Mouse (Mus musculus) mesoderm, embryonic 11.5 days (tissue): ENCODE results near the gene Ccdc33.
A peak's percentile ranks its signal among the peaks of the same experiment; 100 is the strongest.

Experiments
- DNase-seq: peaks from one replicate; pipeline ENCODE4 v3.0.0-alpha.2; 2012; ENCODE audit warnings: low read depth, low spot score

Gene Ccdc33

DNA sequence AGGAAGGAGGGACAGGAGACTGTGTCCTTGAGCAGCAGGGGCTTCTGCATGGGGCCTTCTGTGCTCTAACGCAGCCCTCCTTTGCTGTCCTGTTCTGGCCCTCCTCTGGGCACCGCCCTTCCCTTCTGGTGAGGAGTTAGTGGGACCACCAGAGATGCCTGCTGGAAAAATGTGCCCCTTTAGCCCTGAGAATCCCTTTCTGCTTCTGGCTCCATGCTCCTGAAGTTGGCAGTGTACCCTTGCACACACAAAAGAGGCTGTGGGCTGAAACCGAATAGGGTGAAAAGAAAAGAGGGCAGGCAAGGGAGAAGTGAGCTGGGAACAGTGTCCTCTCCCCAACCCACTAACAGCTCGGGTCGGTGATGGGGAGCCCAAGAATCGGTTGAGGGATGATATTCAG lies 69.4 kb downstream of the Ccdc33 start:
- DNase-seq, result no peak

DNA sequence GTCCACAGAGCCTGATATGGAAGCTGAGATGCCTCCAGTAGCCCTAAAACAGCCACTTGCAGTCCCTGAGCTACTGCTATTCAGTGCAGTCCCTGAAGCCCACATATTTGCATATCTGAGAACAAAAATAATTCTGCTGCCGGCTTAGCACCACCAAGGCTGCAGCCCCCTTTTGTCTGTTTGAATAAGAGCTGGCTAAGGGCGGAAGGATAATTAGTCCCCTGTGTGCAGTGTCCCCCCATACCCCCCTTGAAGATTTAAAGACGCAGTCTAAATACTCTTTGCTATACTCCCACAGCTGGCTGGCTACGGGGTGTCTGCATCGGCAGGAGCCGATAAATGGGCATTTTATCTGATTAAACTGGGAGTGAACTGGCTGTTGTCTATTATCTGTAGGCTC lies 70.0 kb downstream of the Ccdc33 start:
- no peak for DNase-seq

DNA sequence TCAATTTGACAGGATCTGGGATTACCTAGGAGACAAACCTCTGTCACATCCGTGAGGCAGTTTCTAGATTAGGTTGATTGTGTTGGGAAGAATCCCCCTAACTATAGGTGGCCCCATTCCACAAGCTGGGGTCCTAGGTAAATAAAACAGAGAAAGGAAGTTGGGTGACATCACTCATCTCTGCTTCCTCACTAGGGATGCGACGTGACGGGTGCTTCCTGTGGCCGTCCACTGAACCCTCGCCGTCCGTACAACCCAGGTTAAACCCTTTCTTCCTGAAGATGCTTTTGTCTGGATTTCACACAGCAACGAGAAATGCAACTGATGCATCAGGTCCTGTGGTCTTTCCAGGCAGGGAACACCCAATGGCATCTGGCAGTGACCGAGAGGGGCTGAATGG lies 71.6 kb downstream of the Ccdc33 start:
- DNase-seq, result no peak

DNA sequence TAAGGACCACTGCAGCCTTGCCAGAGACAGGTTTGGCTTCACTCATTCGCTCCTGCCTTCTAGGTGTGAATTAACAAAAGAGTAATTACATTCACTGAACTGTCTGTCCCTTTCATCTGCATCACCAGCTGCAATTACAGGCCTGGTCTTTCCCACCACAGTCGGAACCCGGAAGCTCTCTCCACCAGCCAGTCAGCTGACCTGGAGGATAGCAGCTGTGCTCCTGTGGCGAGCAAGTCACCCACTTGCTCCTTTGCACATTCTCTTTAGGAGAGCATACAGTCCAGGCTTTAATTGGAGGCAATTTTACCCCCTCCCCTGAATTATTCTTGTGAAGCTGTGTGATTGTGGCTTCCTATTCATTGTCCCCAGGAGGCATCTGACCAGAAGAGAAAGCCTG lies 73.0 kb downstream of the Ccdc33 start:
- no peak for DNase-seq

DNA sequence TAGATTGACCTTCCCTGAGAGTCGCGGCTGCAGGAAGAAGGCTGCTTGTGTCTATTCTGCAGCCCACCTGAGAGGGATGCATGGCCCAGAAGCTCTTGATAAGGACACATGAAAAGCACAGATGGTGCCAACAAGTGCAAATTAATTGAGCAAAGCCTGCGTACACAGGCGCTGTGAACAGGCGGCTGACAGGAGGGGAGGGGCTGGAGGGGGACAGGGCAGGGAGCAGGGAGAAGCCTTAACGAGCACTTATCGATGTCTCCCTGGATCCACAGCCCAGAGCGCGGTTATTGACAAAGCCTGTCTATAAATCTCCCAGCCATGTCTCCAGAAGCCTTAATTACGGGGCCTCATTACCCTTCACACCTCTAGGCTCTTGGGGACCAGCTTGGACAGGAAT lies 73.8 kb downstream of the Ccdc33 start:
- no peak for DNase-seq

DNA sequence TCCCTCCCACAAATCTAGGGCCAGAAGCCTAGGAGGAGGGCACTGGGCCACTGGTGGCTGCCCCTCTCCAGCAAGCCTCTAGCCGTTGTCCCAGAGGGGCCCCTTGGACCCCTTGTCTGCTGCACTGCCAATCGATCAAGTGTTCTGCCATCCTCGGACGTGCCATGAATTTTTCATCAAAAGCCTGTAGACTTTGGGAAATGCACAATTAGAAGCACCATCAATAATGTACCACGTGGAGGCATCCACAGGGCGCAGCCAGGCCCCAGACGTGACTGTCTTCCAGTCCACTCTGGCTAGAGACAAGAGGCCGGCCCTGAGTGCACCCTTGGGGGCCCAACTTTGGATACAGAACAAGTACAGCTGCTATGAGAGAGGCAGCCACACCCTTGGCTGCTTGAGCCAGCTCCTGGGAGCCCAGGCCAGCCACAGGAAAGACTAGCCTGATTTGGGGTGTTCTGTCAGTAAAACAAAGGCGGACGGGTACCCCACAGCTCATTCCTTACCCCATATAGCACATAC lies 75.1 kb downstream of the Ccdc33 start:
- no peak for DNase-seq

DNA sequence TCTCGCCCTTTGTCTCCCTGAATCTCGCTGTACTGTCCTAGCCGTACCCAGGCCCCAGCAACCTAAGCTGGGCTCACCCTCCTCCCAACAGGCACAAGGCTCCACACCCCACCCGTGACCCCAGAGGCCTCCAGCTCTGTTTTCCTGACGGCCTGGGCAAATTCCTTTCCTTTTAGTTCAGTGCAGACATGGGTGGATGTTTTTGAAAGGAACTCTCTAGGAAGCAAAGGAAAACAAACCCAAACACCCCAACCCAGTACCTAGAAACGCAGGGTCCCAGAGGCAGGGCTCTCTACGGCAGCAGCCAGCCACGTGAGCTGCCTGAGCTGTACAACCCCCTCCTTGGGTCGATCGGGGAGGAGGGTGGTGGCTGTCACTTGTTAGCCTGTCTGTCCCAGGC lies 76.2 kb downstream of the Ccdc33 start:
- DNase-seq, result no peak

DNA sequence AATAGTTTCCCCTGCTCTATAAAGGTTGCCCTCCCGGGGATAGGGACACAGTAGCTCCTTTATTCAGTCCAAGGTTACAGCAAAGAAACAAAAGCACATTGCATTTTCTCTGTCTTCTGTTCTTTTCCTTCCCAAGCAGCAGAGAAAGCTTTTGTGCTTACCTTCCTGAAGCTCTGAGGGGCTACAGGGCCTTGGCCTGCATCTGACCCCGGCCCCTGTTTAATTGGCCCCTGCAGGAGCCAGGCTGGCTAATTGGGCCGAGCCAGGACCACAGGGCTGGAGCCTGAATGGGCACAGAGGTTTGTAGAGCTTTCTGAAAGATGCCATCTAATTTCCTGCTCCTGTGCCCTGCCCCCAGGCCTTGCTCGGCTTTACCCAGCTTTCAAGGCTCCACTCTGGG lies 77.6 kb downstream of the Ccdc33 start:
- DNase-seq, result no peak

DNA sequence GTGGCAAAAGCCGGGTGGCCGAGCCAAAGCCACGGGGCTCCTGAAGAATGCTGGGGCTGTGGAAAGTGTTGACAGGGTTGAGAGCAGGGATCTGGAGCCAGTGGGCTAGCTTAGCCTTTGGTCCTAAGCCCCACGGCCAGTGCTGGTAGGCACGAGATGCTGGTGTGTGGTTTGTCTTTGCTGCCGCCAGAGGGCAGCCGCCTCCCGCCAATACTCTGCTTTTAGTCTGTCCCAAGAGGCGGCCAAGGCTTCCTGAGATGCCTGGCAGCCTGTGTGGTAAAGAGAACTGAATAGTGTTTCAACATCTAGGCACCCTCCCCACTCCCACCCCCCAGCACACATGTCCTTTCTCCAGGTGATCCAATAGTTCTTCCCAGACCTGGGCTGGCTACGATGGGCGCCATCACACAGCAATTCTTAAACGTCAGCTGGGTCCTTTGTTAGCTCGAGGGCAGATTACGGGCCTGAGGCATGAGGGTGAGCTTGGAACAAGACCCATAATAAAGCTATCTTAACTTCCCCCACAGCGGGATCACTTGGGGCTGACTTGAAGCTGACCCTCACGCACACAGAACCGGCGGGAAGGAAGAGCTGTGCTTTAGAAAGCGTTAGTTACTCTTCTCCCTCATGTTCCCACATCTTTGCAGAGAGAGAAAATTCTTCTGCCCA lies 80.0 kb downstream of the Ccdc33 start:
- DNase-seq, result peak; percentile 86

DNA sequence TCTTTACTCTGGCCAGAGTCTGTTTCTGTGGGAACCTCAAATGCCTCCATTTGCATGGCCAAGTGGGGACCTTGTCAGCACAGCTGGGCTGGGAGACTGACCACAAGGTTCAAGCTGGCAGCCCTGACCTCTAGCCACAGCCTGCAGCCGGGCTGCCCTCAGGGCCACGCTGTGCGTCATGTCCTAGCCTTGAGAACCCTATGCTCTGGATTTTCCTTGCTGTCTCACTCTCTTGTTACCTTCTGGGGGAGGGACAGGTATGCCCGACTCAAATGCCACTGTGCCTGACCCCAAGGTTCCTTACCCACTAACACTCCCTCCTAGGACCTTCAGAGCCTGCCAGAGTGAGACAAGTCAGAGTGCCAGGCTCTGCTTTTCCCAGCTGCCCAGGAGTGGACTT lies 81.7 kb downstream of the Ccdc33 start:
- no peak for DNase-seq

DNA sequence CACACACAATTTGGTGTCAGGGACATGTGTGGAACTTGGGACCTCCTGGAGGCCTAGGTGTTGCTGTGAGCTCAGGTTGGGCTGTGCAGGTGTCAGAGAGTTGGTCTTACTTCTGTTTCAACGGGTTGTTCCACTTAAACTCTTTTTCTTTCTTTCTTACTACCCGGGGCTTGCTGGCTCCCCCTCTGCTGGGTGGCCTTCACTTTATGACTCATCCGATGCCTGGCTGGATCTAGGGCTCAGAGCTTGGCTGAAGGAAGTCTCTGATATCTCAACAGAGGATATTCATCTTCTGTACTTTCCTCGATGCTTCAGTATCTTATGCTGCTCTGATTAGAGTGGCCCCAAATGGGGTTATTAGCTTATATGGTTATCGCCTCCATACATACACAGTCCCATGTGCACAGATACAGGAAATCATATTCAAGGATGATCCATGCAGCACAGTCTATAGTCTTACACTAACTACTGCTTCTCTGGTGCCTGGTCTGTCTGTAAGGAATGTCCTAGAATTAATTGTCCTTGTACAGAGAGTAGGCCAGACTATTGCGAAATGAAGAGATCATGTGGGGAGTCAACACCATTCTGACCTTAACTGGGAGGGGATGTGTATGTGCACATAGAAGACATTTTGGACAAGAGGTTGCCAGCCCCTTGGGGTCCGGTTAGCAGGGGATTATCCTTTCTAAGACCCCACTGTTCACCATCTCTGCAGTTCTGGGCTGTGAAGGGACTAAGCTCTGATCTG lies 82.5 kb downstream of the Ccdc33 start:
- DNase-seq, result no peak

DNA sequence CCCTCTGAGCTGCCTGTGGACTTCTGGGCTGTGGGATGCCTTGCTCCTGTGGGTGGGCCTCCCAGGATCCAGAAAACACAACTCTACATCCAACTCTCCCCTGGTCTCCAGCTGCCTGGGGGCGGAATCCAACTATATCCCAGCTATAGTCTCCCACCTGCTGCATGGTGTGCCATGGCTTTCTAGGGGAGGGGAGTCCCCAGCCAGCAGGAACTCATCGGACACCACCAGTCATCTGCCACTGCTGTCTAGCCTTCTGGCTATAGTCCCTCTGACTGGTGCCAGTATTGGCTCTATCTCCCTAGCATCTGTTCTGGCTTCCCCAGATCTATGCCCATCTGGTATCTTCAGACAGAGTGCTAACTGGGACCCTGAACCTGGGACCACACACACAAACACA lies 83.1 kb downstream of the Ccdc33 start:
- DNase-seq, result no peak

DNA sequence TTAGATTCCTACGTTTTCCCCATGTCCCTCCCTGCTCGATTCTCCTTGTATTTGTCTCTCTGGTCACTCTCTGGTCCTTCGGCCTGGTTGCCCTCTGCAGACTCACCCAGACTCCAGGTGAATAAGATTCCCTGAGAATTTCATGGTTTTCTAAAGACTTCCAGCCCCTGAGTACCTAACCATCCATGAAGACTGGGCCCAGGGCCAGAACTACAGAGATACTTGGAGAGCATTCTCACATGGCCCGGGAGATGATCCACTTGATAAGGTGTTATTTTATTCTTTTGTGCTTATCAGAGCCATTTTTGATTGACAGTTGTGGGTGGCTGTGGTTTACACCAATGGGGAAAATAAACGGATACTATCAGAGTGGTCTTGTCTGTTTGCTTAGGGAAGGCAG lies 86.7 kb downstream of the Ccdc33 start:
- DNase-seq, result no peak

DNA sequence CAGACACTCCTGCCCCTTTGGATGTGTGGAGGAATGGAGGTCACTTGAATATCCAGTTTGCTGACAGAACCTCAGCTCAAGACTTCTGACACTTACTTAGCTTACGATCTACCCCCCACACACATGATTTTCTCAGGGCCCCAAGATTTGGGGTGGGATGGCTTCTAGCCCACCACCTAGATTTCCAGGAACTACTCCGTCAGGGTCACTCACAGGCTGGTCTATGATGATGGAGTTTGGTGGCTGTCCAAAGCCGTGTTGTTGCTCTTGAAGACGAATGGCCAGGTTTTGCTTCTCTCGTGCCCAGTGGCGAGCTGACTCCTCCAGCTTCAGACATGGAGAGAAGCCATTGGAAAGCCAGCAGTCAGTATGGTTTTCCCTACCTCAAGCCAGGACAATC lies 89.0 kb downstream of the Ccdc33 start:
- no peak for DNase-seq

DNA sequence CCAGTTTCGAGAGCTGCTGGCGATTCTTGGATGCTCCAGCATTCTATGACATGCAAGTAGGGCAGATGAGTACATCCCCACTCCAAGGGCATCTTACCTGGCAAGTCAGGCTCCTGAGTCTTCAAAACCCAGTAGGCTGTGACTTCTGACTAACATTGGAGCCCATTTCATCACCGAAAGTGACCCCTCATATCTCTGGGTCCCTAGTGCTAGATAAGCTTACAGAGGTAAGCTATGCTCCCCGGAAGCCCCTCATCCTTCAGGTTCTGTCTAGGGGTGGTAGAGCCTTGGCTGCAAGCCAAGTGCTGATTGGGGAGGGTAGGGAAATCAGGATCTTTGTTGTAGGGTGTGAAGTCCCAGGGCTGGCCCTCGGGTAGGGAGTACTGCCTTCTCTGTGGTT lies 89.8 kb downstream of the Ccdc33 start:
- no peak for DNase-seq

DNA sequence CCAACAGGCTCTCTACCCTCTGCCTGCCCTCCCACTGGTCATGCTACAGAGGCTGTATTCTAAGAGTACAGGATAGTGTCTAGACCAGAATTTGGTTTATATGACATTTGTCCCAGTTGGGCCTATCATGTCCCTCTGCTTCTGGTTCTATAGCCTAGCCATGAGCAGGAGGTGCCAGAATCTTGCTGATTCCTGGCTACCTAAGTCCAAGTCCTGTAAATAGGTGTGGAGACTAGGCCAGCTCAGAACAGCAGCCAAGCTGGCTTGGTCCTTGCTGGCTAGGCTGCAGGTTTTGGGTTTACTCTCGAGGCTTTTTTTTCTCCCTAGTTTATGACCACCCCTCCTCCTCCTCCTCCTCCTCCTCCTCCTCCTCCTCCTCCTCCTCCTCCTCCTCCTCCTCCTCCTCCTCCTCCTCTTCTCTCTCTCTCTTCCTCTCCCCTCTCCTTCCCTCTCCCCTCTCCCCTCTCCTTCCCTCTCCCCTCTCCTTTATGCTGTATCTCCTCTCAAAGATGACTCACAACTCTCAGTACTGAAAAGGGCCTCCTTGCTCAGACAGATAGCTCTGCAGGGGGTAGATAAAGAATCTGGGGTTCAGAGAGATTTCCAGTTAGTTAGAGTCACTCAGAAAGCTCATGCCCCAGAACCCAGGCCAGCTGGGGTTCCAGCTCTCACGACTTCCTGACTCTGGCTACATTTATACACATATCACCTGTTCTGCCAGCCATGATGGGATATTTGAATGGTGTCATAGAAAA lies 91.0 kb downstream of the Ccdc33 start:
- no peak for DNase-seq

DNA sequence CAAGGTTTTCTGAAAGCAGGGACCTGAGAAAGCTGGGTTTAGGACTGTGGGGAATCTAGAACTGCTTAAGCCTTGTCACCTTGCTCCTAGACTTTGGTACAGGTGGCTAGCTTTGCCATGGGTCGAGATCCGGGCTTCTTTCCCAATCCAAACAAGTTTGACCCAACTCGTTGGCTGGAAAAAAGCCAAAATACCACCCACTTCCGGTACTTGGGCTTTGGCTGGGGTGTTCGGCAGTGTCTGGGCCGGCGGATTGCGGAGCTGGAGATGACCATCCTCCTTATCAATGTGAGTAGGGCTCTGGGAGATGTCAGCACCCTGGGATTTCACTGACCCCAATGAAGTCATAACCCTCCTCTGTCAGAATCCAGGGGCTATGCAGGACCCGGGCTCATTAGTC lies 92.6 kb downstream of the Ccdc33 start:
- DNase-seq, result no peak

DNA sequence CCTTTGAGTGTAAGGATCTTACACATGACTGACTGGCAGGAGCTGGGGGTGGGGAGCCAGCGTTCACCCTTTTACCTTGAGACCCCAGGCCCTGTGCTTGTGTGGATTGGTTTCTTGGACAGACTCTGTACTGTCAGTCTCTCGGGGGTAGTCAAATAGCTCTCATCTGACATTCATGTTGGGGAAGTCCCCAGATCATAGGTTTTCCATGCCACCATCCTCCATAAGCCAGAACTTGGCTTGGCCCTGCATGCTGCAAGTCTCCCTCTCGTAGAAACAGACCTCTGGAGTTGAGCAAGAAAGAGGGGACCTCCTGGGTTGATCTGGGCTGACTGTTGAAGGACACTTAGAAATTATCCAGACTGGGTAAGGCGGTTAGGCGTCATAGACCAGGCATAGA lies 100.2 kb downstream of the Ccdc33 start:
- no peak for DNase-seq

DNA sequence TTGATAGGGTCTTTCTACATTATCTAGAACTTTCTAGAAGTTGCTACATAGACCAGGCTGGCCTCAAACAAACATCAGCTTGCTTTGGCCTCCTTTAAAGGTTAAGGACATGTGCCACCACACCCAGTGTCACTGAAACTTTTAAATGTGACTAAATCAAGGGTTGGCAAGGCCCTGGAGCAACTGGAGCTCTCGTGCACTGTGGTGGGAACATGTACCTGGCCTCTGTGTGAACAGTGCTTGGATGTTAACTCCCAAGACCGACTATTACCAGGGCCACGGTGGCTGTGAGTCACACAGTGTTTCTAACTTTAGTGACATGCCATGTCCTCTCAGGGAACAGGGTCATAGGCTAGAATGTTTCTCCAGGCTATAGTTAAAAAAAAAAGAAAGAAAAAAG lies 101.7 kb downstream of the Ccdc33 start:
- no peak for DNase-seq

DNA sequence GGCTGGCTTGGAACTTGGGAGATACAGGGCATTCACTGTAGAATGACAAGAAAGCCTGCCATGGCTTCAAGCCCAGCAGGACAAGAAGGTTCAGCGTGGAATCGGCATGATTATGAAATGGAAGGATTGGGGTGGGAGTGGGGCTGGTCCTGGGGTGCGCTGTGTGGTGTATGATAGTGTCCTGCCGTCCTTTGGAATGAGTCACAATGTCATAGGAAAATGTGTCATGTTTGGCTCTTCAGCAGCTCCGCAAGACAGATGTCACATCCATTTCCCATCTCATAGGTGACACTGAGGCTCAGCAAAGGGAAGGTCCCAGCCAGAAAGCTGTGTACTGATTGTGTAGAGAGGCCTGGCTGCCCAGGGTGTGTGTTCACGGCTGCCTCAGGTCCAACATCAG lies 102.8 kb downstream of the Ccdc33 start:
- no peak for DNase-seq

DNA sequence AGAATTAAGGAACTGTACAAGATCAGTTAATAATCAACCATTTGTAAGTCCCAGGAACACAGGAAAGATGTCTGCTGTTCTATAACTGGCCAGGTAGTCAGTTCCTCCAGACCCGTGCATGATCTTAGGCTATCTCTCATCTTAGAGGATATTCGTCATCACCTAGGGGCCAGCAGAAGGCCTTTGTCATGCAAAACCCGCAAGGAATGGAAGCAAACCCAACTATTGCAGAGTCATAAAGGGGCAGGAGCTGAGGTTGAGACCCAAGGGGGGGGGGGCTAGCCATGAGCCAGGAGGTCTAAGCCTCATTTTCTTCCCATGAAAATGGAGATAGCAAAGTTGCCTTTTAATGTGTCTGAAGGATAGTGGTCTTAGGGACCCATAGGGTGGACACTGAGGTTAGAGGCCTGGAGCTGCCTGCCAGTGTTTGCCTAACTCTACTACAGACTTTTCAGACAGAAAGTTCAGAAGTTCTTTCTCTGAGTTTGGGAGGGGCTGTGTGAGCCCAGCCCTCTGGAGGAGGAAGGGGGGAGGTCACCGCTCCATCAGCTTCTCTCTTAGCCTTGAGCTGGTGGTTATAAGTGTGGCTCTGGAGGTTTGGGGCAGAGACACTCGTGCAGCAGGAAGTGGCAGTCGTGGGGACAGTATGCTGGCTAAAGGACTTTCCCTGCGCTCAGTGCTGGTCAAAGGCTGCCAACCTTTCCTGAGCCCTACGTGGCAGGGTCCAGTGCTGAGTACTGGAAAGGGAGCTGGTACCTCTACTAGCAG lies 104.0 kb downstream of the Ccdc33 start:
- DNase-seq, result no peak

DNA sequence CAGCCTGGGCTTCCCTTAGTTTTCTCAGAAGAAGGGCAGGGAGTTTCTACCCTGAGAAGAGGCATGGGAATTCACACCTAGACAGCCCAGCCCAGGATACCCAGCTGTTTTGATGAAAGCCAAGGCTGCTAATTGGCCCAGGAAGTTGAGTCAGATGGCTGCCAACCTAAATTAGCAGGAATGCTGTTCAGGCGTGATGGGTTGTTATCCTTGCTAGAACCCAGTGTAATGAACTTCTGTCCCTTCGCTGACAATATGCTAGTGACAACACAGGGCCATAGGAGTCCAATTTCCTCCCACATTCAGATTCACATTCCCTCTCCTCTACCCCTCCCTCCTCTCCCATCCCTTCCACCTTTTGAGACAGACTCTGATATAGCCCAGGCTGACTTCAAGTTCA lies 105.7 kb downstream of the Ccdc33 start:
- DNase-seq, result no peak
